Mouse (Mus musculus): ENCODE measurements at regions not wholly inside any gene's neighbourhood (a gene's known extent, or its start where the extent isn't known, plus 50 kb on each side); places are given as distances from the start of the nearest gene placed in this dataset.

DNA sequence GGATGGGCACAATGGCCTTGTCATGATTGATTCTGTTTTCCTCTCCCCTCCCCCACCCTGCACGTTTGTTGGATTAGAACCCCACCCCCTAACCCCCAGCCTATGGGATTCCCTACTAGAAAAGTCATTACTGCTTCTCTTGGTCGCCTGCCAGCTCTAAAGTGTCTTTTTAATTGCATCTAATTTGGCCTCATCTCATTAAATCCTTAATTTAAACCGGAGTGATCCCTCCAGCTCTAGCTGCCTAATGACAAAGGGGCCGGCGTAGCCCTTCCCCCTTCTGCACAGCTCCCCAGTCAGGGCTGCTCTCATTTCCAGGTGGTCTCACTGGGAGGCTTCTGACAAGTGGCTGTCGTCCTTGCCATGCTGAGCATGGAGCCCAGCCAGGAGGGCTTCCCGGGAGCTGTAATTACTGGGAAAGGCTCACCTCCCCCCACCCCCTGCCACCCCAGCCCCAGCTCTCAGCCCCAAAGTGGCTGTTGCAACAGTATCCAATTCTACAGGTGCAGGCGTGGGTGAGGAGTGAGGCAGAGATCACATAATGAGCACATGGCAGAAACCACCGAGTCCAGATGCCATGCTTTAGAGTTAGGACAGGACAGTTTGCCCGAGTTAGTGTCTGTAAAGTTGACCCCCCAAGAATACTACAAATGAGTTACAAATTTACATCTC is 84.8 kb upstream of the Aldh1b1 start:
- DNase-seq, result no peak
- intact Hi-C loops (cut with DNase I), result no loop called here

DNA sequence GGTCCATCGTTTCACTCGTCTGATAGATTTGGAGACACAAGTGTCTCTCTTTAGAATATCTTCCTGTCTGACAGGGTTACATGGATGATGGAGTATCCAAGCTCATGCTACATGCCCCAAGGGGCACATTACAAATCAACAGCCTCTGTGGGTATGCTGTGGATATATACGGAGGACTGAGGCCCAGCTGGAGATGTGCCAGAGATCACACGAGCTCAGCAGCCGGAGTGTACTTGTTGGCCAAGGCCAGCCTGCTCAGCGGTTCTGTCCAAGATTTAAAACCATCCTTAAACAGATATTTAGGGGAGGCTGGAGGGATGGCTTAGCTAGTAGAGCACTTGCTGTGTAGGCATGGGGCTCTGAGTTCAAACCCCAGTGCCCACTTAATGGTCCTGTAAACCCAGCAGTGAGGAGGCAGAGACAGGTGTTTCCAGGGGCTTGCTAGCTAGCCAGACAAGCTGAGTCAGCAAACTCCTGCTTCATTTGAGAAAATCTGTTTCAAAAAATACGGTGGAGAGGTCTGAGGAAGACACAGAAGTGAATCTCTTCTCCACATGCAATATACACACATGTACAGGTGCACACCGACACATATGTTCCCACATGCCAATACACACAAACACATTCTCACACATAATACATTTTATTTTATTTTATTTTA is 85.6 kb upstream of the Aldh1b1 start:
- intact Hi-C loops (cut with DNase I), result no loop called here
- DNase-seq, result no peak

DNA sequence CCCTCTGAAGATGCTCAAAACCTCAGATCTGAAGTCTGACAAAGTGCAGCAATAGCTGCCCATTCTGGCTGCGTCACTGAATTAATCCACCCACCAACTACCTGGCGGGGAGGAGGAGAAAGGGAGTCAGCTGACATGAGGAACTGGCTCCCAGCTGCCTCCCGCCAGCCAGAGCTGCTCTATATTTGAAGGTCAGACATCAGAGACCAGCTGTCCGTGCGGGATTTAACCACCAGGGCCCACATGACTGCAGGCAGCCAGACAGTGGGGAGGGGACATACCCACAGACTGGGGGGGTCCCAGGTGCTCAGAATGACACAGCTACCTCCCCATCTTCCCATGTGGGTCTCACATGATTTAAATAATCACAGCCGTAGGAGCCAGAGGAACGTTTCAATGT is 94.8 kb upstream of the Aldh1b1 start:
- DNase-seq, result peak in 1 of 2 experiments; percentile 5
- intact Hi-C loops (cut with DNase I), result no loop called here

DNA sequence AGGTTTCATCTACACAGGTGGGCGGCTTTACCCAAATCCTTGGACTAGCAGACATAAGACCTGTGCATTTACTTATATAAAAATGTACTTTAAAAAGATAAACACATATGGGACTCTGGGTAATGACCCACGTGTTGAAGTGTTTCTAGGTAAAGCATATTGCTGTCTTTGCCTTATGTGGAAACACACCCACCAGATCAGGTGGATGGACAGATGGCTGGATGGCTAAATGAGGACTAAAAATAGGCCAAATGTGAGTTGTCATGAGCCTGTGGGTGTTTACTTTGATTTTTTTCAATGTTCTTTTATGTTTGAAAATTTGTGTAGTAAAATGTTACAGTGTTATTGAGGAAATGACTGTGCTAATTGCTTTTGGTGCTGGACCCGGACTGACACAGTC is 99.2 kb upstream of the Aldh1b1 start:
- DNase-seq, result no peak
- intact Hi-C loops (cut with DNase I), result no loop called here

DNA sequence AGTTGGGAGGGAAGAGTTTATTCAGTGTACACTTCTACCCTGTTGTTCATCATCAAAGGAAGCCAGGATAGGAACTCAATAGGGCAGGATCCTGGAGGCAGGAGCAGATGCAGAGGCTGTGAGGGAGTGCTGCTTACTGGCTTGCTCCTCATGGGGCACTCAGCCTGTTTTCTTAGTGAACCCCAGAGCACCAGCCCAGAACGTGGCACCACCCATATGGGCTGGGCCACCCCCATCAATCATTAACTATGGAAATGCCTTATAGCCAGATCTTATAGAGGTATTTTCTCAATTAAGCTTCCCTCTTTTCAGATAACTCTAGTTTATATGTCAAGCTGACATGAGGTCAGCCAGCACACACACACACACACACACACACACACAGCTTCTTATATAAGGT is 103.6 kb upstream of the Aldh1b1 start:
- DNase-seq, result no peak
- intact Hi-C loops (cut with DNase I), result no loop called here

DNA sequence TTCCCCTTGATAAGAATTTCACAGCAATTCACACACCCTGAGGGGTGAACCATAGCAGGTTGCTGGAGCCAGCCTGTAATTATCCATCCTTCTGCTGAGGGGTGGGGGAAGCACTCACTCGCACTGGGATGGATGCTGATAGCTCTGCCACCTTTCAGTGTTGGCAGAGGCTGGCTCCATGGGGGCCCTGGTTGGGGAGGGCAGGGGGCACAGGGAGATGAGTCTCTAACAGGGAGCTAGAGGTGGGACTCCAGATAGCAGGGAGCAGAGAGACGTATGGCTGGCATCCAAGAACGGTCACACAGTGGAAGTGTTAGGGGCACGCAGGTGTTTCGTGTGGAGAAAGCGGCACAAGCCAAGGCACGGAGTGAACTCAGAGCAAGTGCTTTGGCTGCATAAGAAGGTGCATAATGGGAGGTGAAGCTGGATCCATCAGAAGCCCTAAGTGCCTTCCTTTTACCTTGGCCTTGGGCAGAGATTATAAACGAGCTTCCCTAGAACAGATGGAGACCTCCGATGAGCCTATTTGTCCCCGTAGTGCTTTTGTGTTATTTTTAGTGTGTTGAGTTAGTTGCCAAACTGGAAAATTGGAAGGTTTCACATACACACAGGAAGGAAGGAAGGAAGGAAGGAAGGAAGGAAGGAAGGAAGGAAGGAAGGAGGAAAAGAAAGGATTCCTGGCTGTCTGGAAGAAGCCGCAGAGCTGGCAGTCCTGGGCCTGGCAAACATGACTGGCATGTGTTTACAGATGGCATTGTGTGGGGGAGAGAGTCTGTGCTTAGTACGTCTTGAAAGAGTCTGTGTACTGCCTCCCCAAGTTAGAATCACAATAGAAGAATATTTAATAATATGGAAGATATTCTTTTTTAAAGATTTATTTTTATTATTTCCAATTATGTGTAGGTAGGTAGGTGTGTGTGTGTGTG is 108.6 kb upstream of the Aldh1b1 start:
- DNase-seq, result no peak
- intact Hi-C loops (cut with DNase I), result no loop called here

DNA sequence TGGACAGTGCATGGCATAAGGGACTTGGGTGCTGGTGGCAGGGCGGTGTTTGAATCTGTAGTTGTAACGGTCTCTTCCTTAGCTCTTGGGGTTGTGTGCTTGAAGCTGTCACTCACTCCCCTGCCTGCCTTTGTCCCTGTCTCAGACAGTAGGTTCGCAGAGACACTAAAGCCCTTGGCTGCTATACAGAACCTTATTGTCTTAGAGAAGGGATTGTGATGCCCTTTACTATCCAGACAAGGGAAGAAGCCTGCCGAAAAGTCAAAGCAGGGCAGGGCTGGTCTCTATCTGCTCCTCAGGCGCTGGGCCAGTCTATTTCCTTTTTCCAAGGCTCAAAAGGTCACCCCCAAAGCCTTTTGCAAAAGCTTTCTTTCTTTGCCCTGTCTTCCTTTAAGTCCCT is 109.2 kb upstream of the Aldh1b1 start:
- DNase-seq, result no peak
- intact Hi-C loops (cut with DNase I), result no loop called here

DNA sequence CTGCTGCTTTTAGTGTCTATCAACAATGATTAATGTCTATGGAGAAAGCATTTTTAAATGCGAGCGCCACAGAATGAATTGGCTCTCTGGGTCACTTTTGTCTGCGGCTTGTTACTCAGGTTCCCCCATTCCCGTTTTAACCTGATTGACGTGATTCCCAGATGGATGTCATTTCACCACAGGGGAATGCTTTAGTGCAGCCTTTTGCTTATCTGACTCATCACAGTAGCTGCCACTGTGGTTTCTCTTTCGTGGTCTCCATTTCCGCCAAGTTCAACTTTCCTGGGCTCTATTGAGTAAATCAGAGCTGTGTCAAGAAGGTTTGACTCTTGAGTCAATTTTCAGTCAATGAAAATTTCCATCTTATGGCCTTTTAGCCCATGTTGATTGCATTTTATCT is 110.6 kb upstream of the Aldh1b1 start:
- intact Hi-C loops (cut with DNase I), result no loop called here

DNA sequence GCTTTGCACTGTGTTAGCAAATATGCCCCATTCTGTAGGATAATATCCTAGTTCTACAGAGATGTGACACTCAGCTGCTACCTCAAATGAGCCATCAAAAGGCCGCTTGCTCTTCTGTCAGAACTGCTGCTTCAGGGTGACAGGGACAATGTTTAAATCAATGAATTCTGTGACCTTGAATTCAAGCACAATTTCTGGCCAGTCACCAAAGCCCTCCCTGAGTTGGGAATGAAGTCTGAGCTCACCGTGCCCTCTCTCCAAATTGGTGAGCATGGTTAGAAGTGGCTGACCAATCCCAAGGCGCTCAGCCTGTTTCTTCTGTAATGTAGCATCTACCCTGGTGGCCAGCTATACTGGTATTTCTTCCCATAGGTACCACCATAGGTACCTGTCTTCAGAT is 113.8 kb upstream of the Aldh1b1 start:
- intact Hi-C loops (cut with DNase I), result no loop called here
- DNase-seq, result no peak

More for the DNA sequence above, 110.6 kb upstream of the Aldh1b1 start:
- no peak for DNase-seq

DNA sequence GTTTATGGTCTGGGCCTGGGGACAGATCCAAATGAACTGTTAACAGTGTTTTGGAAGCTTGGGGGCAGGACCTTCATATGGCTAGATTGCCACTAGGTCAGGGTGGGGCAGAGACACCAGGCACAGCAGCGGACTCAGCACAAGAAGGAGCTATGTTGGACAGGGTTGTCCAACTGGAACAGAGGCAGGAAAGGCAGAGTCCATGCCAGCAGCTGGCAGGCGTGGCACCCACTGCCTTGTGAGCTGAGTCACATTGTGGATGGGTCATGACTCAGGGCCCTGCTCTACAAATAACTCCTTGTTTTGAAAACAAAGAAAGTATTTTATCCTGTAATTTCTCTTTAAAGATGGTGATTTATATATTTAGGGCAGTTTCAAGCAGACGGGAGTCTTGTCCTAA is 115.6 kb upstream of the Aldh1b1 start:
- intact Hi-C loops (cut with DNase I), result no loop called here
- peak; percentile 21 to 22 for DNase-seq

DNA sequence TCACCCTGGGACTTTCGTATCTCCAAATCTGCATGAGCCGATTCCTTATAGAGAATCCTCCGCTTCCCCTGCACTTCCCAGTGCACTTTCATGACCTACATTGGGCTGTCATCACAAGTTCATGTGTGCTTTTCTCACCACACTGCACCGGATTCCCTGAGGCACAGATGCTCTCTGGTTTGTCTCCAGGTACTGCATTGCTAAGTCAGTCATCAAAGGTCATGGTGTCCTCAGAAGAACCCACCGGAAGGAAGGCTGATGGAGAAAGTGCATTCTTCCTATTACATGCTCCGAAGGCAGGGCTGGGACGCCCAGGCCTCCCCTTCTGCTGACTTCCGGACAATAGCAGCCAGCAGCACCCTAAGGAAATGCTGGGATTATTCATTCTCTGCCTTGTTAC is 116.1 kb upstream of the Aldh1b1 start:
- intact Hi-C loops (cut with DNase I), result no loop called here
- no peak for DNase-seq

DNA sequence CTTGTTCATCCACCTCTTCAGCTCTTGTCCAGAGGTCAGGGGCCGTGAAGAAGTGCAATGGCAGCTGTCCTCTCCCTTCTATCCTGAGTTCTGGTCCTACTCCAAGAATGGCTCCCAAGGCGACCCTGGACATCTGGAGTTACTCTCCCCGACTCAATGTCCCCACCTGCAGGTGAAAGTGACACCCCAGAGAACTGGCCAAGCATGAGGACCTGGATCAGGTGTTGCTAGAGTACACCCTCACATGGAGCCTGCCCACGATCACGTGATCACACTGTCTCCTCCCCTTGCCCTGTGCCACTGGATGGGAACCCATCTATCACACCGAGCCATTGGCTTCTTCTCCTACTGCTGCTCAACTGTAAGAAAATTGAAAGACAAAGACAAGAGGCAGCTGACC is 122.7 kb upstream of the Aldh1b1 start:
- intact Hi-C loops (cut with DNase I), result no loop called here

DNA sequence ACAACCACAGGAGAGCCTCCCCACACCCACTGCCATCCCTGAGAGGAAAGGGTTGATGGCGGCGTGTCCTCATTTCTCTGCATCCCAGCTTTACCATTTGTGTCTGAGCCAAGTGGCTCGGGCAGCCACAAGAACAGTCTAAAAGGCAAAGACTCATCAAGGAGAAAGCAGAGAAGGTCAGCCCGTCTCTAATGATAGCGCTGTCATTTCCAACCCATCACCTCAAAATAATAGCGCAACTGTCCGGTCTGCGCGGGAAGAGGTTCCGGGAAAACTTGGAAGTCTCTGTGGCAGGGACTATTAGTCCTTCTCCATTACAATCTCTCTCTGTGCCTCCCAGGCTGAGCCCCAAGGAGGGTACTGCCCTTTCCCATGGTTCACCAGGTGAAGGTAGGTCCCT is 124.5 kb upstream of the Aldh1b1 start:
- no peak for DNase-seq
- intact Hi-C loops (cut with DNase I), result no loop called here

More for the DNA sequence above, 122.7 kb upstream of the Aldh1b1 start:
- DNase-seq, result no peak

DNA sequence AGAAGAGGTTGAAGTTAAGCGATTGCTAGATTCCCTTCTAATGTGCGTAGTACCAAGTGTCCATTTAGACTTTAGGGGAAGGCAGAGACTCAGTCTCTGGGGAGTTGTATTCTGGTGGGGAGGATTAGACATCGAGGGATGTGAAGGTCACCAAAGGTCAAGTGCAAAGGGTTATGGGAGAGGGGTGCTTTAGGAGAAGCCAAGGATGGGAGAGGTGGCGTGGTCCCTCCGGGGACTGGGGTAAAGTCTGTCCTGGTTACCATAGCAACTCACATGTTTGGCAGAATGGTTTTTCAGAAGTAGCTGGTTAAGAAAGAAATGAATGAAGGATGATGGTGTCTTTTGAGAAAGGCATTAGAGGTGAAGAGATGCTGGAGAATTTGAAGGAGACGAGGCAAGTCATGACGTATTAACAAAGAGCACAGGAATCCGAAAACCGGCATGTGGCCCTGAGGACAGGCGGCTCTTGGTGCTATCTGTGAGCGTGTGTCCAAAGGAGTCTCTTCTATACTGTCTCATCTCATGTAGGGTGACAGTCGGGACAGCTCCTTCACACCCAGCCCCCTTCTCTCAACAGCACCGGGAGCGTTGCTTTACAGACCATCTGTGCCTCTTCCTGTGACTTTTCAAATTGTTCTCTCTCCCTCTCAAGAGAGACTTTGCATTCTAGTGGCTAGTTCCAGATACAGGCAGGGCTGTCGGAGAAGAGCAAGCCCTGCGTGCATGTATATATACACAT is 125.6 kb upstream of the Aldh1b1 start:
- intact Hi-C loops (cut with DNase I), result no loop called here

DNA sequence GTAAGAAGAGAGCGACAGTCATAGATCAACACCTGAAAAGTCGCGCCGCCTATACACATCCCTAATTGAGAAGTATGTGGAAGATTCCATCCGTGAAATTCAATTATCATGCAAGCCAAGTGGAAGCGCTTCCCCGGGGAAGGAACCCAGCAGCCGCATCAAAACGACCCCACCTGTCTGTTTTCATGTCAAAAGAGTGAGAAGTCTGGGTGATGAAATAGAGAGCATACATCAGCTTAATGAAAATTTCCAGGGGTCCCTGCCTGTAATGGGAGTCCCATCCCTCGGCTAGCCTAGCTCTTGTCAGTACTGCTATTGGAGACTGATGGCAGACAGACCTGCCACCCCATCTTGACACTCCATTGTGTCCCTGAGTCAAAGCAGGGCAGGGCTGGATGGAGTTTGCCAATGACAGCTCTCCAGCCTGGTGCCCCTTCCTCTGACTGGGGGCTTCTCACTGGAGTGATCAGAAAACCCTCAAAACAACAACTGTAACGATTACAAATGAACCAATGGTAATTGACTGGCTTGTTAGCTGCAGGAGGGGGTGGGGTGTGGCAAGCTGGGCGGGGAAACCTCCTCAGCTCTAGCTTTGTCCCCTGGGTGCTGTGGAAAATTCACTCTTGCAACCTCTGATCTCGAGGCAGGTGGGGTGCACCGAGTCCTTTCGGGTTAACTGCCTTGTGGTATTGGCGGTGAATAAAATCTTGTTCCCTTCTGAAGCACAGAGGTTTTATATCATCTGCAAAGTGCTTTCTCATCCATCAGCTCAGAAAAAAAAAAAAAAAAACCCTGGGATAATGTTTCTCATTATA is 126.4 kb upstream of the Aldh1b1 start:
- intact Hi-C loops (cut with DNase I), result no loop called here
- DNase-seq, result no peak

More for the DNA sequence above, 125.6 kb upstream of the Aldh1b1 start:
- DNase-seq, result no peak

DNA sequence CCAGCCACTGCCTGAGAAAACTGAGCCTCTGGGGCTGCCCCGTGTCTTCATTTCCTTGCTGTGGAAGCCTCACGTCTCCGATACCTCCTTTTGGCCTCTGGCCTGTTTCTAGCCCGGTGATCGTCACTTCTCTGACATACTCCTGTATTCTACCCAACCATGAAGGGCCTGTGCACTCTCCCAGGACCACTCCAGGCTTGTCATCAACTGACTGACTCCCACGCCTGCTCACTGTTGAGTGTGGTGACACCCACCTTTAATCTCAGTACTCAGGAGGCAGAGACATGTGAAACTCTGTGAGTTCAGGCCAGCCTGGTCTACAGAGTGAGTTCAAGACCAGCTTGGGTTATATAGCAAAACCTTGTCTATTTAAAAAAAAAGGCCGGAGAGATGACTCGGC is 132.1 kb upstream of the Shb start:
- no peak for DNase-seq
- intact Hi-C loops (cut with DNase I), result no loop called here

DNA sequence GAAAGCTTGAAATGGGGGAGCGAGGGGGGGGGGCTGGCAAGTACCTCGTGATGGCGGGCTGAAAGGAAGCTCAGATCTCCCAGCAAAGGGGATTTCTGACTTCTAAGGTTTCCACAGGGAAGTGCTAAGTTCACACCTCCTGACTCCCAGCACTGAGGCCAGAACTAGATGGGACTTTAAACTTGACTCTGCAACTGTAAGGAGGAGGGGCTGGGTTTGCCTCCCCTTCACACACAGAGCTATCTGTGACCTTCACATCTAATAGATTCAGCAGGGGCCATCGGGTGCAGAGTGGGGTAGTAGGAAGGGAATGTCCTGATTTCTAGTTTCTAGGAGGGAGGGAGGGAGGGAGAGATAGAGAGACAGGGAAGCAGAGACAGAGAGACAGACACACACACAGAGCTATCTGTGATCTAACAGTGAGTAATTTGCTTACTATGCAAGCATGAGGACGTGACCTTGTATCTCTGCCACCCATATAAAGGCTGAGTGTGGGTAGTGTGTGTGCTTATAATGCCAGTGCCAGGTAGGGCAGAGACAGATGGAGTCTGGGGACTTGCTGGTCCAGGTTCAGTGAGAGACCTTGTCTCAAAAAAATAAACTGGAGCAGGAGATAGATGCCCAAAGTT is 125.2 kb upstream of the Shb start:
- DNase-seq, result no peak
- intact Hi-C loops (cut with DNase I), result no loop called here

DNA sequence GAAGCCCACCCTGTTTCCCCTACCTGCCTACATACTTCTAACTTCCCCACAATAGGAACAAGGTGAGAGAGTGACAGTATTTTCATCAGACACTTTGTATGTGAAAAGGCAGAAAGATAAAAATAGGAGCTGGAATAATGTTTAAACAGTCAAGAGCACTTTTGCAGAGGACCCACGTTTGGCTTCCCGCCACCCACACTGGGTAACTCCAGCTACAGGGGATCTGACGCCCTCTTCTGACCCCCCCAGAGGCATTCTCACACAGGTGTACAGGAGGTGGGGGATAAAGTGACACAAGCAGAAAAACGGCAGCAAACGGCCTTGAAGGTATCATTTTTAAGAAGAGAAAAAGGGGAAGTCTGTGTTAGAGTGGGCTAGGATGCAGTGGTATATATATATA is 123.5 kb upstream of the Shb start:
- DNase-seq, result no peak
- intact Hi-C loops (cut with DNase I), result no loop called here

DNA sequence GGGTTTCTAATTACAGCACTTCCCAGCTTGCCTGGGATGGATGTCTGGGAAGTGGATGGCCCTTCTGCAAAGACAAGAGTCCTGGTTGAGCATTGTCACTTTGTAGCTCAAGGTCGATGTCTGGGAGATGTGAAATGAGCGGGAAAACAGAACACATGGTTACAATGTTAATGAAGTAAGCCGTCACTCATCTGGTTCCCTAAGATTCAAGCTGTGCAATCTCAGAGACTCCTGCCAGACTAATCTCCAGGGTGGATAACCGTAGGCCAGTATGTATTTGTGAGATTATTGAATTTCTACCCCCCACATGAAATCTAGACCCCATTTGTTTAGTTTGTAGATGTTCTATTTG is 122.5 kb upstream of the Shb start:
- no peak for DNase-seq
- intact Hi-C loops (cut with DNase I), result no loop called here

All from heart, postnatal 10 days (tissue).